Comparison of ENCODE assay signal across 9 mouse cellular contexts in the genomic region with DNA sequence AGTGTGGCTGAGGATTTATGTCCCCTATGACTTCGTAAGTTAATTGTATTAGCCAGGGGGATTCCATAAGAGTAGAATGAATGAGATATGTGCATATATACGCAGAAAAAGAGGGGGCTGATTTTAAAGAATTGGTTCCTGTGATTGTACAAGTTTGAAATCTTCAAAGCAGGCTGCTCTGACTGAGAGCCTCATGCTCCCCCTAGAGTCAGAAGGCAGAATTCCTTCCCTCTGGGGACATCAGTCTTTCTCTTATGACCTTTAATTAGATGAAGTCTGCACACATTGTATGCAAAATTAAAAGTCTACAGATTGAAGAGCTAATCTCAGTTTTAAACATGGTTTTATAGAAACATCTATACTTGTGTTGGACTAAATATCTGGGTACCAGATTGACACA.
DNase-seq lines count a peak whose midpoint lies in the region; ATAC-seq and TF ChIP-seq lines count a peak whose summit lies in the region.
"Had no signal": no experiment of that assay in that cellular context is flagged by ENCODE, and none has a peak within 500 bp of the region (broad histone marks: within the 10 kb centered on the region; RNA-seq: fewer than 3 reads in every experiment).

No protein-coding gene starts in this region.

- H3K4me2 ChIP-seq in limb, embryonic 14.5 days (replicated peaks; ENCODE audit: low read depth, low read length, severe bottlenecking) = no peak overlapping the region
- H3K4me2 ChIP-seq in hindbrain, embryonic 13.5 days = no peak overlapping the region
- H3K4me2 ChIP-seq: embryonic facial prominence, embryonic 15.5 days had no signal

- H3K27ac ChIP-seq in limb, embryonic 14.5 days (replicated peaks; ENCODE audit: low read depth, low read length) = no peak overlapping the region
- no peak overlapping the region for H3K27ac ChIP-seq in limb, embryonic 10.5 days
- no peak overlapping the region for H3K27ac ChIP-seq in hindbrain, embryonic 13.5 days
- H3K27ac ChIP-seq: embryonic facial prominence, embryonic 15.5 days had no signal

- CTCF ChIA-PET in Patski (lab: Charles Lee) = no interaction called here

- no peak for ATAC-seq in limb, embryonic 14.5 days (ENCODE audit: low FRiP score, low read depth)
- no peak for ATAC-seq in Patski
- ATAC-seq in megakaryocyte progenitor cell, adult 5-6 weeks (replicated peaks; ENCODE audit: poor library complexity) = peak; percentile 75
- no peak for ATAC-seq in hindbrain, embryonic 13.5 days (ENCODE audit: low FRiP score)

- WGBS in limb, embryonic 14.5 days = 53% methylated on average over 2 of the region's 2 CpGs
- 52% methylated on average over 2 of the region's 2 CpGs for WGBS in limb, embryonic 10.5 days
- 64% methylated on average over 2 of the region's 2 CpGs for WGBS in hindbrain, embryonic 13.5 days

- H3K9me3 ChIP-seq in limb, embryonic 14.5 days (ENCODE audit: control insufficient read depth, low read length) = no peaks in the 10 kb centered on the region
- H3K9me3 ChIP-seq in limb, embryonic 10.5 days (replicated peaks) = no peaks in the 10 kb centered on the region
- no peaks in the 10 kb centered on the region for H3K9me3 ChIP-seq in hindbrain, embryonic 13.5 days
- H3K9me3 ChIP-seq: embryonic facial prominence, embryonic 15.5 days had no signal

- no peaks in the 10 kb centered on the region for H3K36me3 ChIP-seq in limb, embryonic 14.5 days (ENCODE audit: control insufficient read depth, insufficient read depth, low read length)
- H3K36me3 ChIP-seq in limb, embryonic 10.5 days = no peaks in the 10 kb centered on the region
- H3K36me3 ChIP-seq in hindbrain, embryonic 13.5 days = no peaks in the 10 kb centered on the region
- H3K36me3 ChIP-seq: embryonic facial prominence, embryonic 15.5 days had no signal

- in situ Hi-C loops in Patski (cut with MboI; ENCODE audit: low pct_unique_long_range_greater_than_20kb) = loop anchor here (10.0 kb wide), 2 partner anchors 263 to 663 kb away; a partner anchor contains a TSS

- no peak overlapping the region for H3K9ac ChIP-seq in limb, embryonic 14.5 days (ENCODE audit: low read depth, low read length, severe bottlenecking)
- H3K9ac ChIP-seq in hindbrain, embryonic 13.5 days = no peak overlapping the region
- H3K9ac ChIP-seq: embryonic facial prominence, embryonic 15.5 days had no signal

- H3K27me3 ChIP-seq in limb, embryonic 14.5 days (ENCODE audit: control insufficient read depth, insufficient read depth, low read length) = no peaks in the 10 kb centered on the region
- no peaks in the 10 kb centered on the region for H3K27me3 ChIP-seq in limb, embryonic 10.5 days (ENCODE audit: low read depth, poor library complexity, severe bottlenecking)
- H3K27me3 ChIP-seq in Patski = peaks cover 15% of the 10 kb centered on the region
- H3K27me3 ChIP-seq in hindbrain, embryonic 13.5 days = no peaks in the 10 kb centered on the region
- H3K27me3 ChIP-seq: embryonic facial prominence, embryonic 15.5 days had no signal

- H3K4me1 ChIP-seq in limb, embryonic 14.5 days (ENCODE audit: control insufficient read depth, insufficient read depth, low read length) = no peaks in the 10 kb centered on the region
- H3K4me1 ChIP-seq in limb, embryonic 10.5 days = no peaks in the 10 kb centered on the region
- no peaks in the 10 kb centered on the region for H3K4me1 ChIP-seq in hindbrain, embryonic 13.5 days (replicated peaks)
- H3K4me1 ChIP-seq: embryonic facial prominence, embryonic 15.5 days had no signal

- TF ChIP-seq POLR2A in limb, embryonic 14.5 days (IDR thresholded peaks at IDR 0.05; ENCODE audit: borderline replicate concordance, extremely low read depth, insufficient read depth, insufficient read length) = no peak

- H3K4me3 ChIP-seq in limb, embryonic 14.5 days (replicated peaks; ENCODE audit: low read length) = no peak overlapping the region
- H3K4me3 ChIP-seq in limb, embryonic 10.5 days = no peak overlapping the region
- H3K4me3 ChIP-seq in hindbrain, embryonic 13.5 days = no peak overlapping the region
- H3K4me3 ChIP-seq: embryonic facial prominence, embryonic 15.5 days had no signal

- DNase-seq in cerebellum, postnatal 10 days = peak; percentile 28 to 29
- no peak for DNase-seq in cerebellum, adult 9-11 months
- peak; percentile 16 for DNase-seq in limb, embryonic 14.5 days (ENCODE audit: low spot score)
- no peak for DNase-seq in limb, embryonic 10.5 days (ENCODE audit: low spot score)
- no peak for DNase-seq in Patski (ENCODE audit: low read depth, low spot score)
- DNase-seq in cerebellum, postnatal 36 days = no peak

- POLR2A ChIA-PET in Patski (lab: Charles Lee) = no interaction called here

- TF ChIP-seq CTCF in Patski (IDR thresholded peaks at IDR 0.05) = peak; percentile 77

Comparison
In these comparisons a context has a peak if more than half of its experiments do, and no peak if none do; other contexts are left out.
1. DNase-seq: peak in cerebellum, postnatal 10 days (2 of 2) and limb, embryonic 14.5 days (single experiment); none in cerebellum, adult 9-11 months (single experiment), limb, embryonic 10.5 days (single experiment), Patski (single experiment) and cerebellum, postnatal 36 days (0 of 2).